Mouse (Mus musculus): ENCODE measurements around the gene Cyp2t4. TPM values are rescaled to one million over a fixed set of nuclear protein-coding genes. Genes with fewer than 3 reads are reported as not detected.

Cyp2t4 gene
- total and polyA plus RNA-seq, 2 experiments from 2014 or later = not detected

DNA sequence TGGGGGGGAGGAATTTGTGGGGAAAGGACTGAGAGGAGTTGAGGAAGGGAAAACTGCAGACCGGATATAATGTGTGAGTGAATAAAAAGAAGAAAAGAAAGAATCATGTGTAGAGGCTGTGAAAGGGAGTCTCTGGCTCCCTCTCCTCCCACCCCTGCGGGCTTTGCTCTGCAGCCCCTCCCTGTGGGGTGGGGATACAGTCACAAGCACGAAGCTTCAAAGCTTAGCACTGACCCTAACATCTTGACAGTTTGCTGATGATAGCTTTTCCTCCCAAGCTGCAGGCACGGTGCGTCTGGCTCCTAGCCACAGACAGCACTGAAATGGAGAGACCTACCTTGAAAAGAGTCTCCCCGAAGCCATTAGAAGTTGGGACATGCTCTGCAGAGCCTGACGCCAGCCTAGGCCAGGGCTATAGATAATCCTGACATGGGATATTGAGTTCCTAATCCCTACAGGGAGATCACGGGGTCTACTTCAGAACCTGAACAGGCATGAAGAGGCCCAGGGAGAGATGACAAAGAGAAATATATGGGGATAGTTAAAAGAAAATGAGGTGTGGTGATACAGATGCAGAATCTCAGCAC is 17.0 kb upstream of the Cyp2t4 start:
- no peaks in the 10 kb centered on the region for H3K27me3 ChIP-seq (ENCODE audit: control insufficient read depth, insufficient read depth, low read length)
- H3K4me3 ChIP-seq (ENCODE audit: low read depth, low read length) = no peak overlapping the region
- WGBS = 49% methylated on average over 8 of the region's 8 CpGs
- H3K4me2 ChIP-seq (ENCODE audit: low read depth, low read length) = no peak overlapping the region
- no peak for ATAC-seq (ENCODE audit: insufficient read depth, low read depth)
- H3K4me1 ChIP-seq (ENCODE audit: control insufficient read depth, insufficient read depth) = no peaks in the 10 kb centered on the region
- H3K27ac ChIP-seq (ENCODE audit: low read depth) = no peak overlapping the region
- H3K9ac ChIP-seq (replicated peaks; ENCODE audit: low read depth, low read length) = no peak overlapping the region
- TF ChIP-seq EP300 (IDR thresholded peaks at IDR 0.05; ENCODE audit: low read depth) = no peak
- no peak for TF ChIP-seq CTCF (IDR thresholded peaks at IDR 0.05; ENCODE audit: low read depth)
- no peak for DNase-seq (ENCODE audit: low spot score)
- H3K36me3 ChIP-seq (replicated peaks; ENCODE audit: control insufficient read depth, insufficient read depth, low read length) = no peaks in the 10 kb centered on the region
- no peaks in the 10 kb centered on the region for H3K9me3 ChIP-seq (replicated peaks; ENCODE audit: control insufficient read depth, low read length)

DNA sequence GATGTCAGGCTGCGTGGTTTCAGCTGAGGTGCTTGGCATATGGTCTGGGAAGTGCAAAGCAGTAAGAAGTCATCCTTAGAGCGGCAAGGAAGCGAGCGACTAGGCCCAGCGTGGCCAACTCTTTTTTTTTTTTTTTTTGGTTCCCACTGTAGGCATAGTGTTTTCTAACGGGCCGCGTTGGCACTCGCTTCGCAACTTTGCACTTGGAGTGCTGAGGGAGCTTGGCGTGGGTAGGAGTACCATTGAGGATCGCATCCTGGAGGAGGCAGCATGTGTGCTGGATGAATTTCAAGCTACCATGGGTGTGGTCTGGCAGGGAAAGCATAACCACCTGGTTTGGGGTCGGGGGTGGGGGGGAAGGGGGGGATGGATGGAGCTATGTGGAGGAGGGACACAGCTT is 2.5 kb downstream of the Cyp2t4 start:
- H3K9ac ChIP-seq (replicated peaks; ENCODE audit: low read depth, low read length) = no peak overlapping the region
- peaks cover 26% of the 10 kb centered on the region for H3K36me3 ChIP-seq (replicated peaks; ENCODE audit: control insufficient read depth, insufficient read depth, low read length)
- WGBS = 69% methylated on average over 13 of the region's 13 CpGs
- H3K27ac ChIP-seq (ENCODE audit: low read depth) = no peak overlapping the region
- DNase-seq (ENCODE audit: low spot score) = no peak
- no peaks in the 10 kb centered on the region for H3K27me3 ChIP-seq (ENCODE audit: control insufficient read depth, insufficient read depth, low read length)
- H3K4me3 ChIP-seq (ENCODE audit: low read depth, low read length) = no peak overlapping the region
- no peak for TF ChIP-seq CTCF (IDR thresholded peaks at IDR 0.05; ENCODE audit: low read depth)
- no peak for TF ChIP-seq EP300 (IDR thresholded peaks at IDR 0.05; ENCODE audit: low read depth)
- no peak overlapping the region for H3K4me2 ChIP-seq (ENCODE audit: low read depth, low read length)
- ATAC-seq (ENCODE audit: insufficient read depth, low read depth) = no peak
- no peaks in the 10 kb centered on the region for H3K4me1 ChIP-seq (ENCODE audit: control insufficient read depth, insufficient read depth)
- no peaks in the 10 kb centered on the region for H3K9me3 ChIP-seq (replicated peaks; ENCODE audit: control insufficient read depth, low read length)

DNA sequence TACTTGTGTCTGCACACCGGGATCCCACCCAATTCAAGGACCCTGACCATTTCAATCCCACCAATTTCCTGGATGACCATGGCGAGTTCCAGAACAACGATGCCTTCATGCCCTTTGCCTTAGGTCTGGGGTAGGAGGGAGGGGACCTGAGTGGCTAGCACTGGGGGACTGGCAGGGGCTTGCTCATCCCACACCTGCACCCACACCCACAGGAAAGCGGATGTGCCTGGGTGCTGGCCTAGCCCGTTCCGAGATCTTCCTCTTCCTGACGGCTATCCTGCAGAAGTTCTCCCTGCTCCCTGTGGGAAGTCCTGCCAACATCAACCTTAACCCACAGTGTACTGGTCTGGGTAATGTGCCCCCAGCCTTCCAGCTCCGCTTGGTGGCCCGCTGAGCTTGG is 4.7 kb downstream of the Cyp2t4 start:
- Histone ChIP-seq H3K36me3 (replicated peaks; ENCODE audit: control insufficient read depth, insufficient read depth, low read length) (peaks cover 26% of the 10 kb centered on the region), H3K4me2 (ENCODE audit: low read depth, low read length) (no peak overlapping the region), H3K4me3 (ENCODE audit: low read depth, low read length) (no peak overlapping the region), H3K4me1 (ENCODE audit: control insufficient read depth, insufficient read depth) (peaks cover 5% of the 10 kb centered on the region), H3K9ac (replicated peaks; ENCODE audit: low read depth, low read length) (no peak overlapping the region), H3K27me3 (ENCODE audit: control insufficient read depth, insufficient read depth, low read length) (no peaks in the 10 kb centered on the region), H3K27ac (ENCODE audit: low read depth) (no peak overlapping the region), H3K9me3 (replicated peaks; ENCODE audit: control insufficient read depth, low read length) (no peaks in the 10 kb centered on the region)
- WGBS = 94% methylated on average over 9 of the region's 9 CpGs
- DNase-seq (ENCODE audit: low spot score) = no peak
- ATAC-seq (ENCODE audit: insufficient read depth, low read depth) = no peak
- TF ChIP-seq EP300 (IDR thresholded peaks at IDR 0.05; ENCODE audit: low read depth) (no peak), CTCF (IDR thresholded peaks at IDR 0.05; ENCODE audit: low read depth) (no peak)

GRCm38 (mm10) chr7:27159256-27159655 is 5.7 kb downstream of the Cyp2t4 start:
- ATAC-seq (ENCODE audit: insufficient read depth, low read depth) = no peak
- H3K9me3 ChIP-seq (replicated peaks; ENCODE audit: control insufficient read depth, low read length) = no peaks in the 10 kb centered on the region
- H3K27ac ChIP-seq (ENCODE audit: low read depth) = no peak overlapping the region
- no peaks in the 10 kb centered on the region for H3K27me3 ChIP-seq (ENCODE audit: control insufficient read depth, insufficient read depth, low read length)
- no peak overlapping the region for H3K4me3 ChIP-seq (ENCODE audit: low read depth, low read length)
- H3K4me1 ChIP-seq (ENCODE audit: control insufficient read depth, insufficient read depth) = peaks cover 15% of the 10 kb centered on the region
- peaks cover 28% of the 10 kb centered on the region for H3K36me3 ChIP-seq (replicated peaks; ENCODE audit: control insufficient read depth, insufficient read depth, low read length)
- no peak overlapping the region for H3K9ac ChIP-seq (replicated peaks; ENCODE audit: low read depth, low read length)
- 95% methylated on average over 6 of the region's 6 CpGs for WGBS
- DNase-seq (ENCODE audit: low spot score) = no peak
- TF ChIP-seq EP300 (IDR thresholded peaks at IDR 0.05; ENCODE audit: low read depth) = no peak
- TF ChIP-seq CTCF (IDR thresholded peaks at IDR 0.05; ENCODE audit: low read depth) = no peak
- H3K4me2 ChIP-seq (ENCODE audit: low read depth, low read length) = no peak overlapping the region

GRCm38 (mm10) chr7:27159882-27160281 is 6.4 kb downstream of the Cyp2t4 start:
- Histone ChIP-seq H3K27ac (ENCODE audit: low read depth) (0 out of 2 replicates have a peak overlapping the region, but pooled peaks have one; percentile 4), H3K4me1 (ENCODE audit: control insufficient read depth, insufficient read depth) (peaks cover 21% of the 10 kb centered on the region), H3K9me3 (replicated peaks; ENCODE audit: control insufficient read depth, low read length) (no peaks in the 10 kb centered on the region), H3K4me3 (ENCODE audit: low read depth, low read length) (no peak overlapping the region), H3K9ac (replicated peaks; ENCODE audit: low read depth, low read length) (no peak overlapping the region), H3K27me3 (ENCODE audit: control insufficient read depth, insufficient read depth, low read length) (no peaks in the 10 kb centered on the region), H3K36me3 (replicated peaks; ENCODE audit: control insufficient read depth, insufficient read depth, low read length) (peaks cover 34% of the 10 kb centered on the region), H3K4me2 (ENCODE audit: low read depth, low read length) (no peak overlapping the region)
- TF ChIP-seq CTCF (IDR thresholded peaks at IDR 0.05; ENCODE audit: low read depth) (peak; percentile 98), EP300 (IDR thresholded peaks at IDR 0.05; ENCODE audit: low read depth) (no peak)
- DNase-seq (ENCODE audit: low spot score) = peak; percentile 89
- 18% methylated on average over 8 of the region's 8 CpGs for WGBS
- peak; percentile 89 for ATAC-seq (ENCODE audit: insufficient read depth, low read depth)

- Histone ChIP-seq H3K9ac (replicated peaks; ENCODE audit: low read depth, low read length) (no peak overlapping the region), H3K27ac (ENCODE audit: low read depth) (no peak overlapping the region), H3K36me3 (replicated peaks; ENCODE audit: control insufficient read depth, insufficient read depth, low read length) (peaks cover 35% of the 10 kb centered on the region), H3K4me2 (ENCODE audit: low read depth, low read length) (no peak overlapping the region), H3K9me3 (replicated peaks; ENCODE audit: control insufficient read depth, low read length) (no peaks in the 10 kb centered on the region), H3K4me3 (ENCODE audit: low read depth, low read length) (no peak overlapping the region), H3K4me1 (ENCODE audit: control insufficient read depth, insufficient read depth) (peaks cover 31% of the 10 kb centered on the region), H3K27me3 (ENCODE audit: control insufficient read depth, insufficient read depth, low read length) (no peaks in the 10 kb centered on the region)
- DNase-seq (ENCODE audit: low spot score) (no peak), ATAC-seq (ENCODE audit: insufficient read depth, low read depth) (no peak)
- 83% methylated on average over 3 of the region's 3 CpGs for WGBS
- no peak for TF ChIP-seq EP300 (IDR thresholded peaks at IDR 0.05; ENCODE audit: low read depth)
- TF ChIP-seq CTCF (IDR thresholded peaks at IDR 0.05; ENCODE audit: low read depth) = no peak
Observed at GRCm38 (mm10) chr7:27160921-27161320, 7.4 kb downstream of the Cyp2t4 start.

Data from heart, postnatal 0 days (tissue).